Mouse (Mus musculus) left cerebral cortex, adult 9 months (tissue): ENCODE results near the gene Tbx5.

Experiments used
- DNase-seq, 2 experiments: peaks; one replicate each; pipeline ENCODE4 v3.0.0; 2022; ENCODE audit warnings: low spot score in 2 of 2

The Tbx5 gene

GRCm38 (mm10) chr5:119810994-119811690 is 21.3 kb upstream of the Tbx5 start:
- DNase-seq, result no peak

GRCm38 (mm10) chr5:119815247-119815646 is 17.2 kb upstream of the Tbx5 start:
- DNase-seq, result no peak

GRCm38 (mm10) chr5:119820452-119820851 is 12.0 kb upstream of the Tbx5 start:
- DNase-seq, result no peak

- no peak for DNase-seq
Observed at GRCm38 (mm10) chr5:119821506-119821905, 11.0 kb upstream of the Tbx5 start.

- DNase-seq, result no peak
Observed at GRCm38 (mm10) chr5:119827341-119827740, 5.1 kb upstream of the Tbx5 start.

GRCm38 (mm10) chr5:119830611-119831010 is 1.9 kb upstream of the Tbx5 start:
- no peak for DNase-seq

GRCm38 (mm10) chr5:119831201-119831771 is 1.2 kb upstream of the Tbx5 start:
- no peak for DNase-seq

GRCm38 (mm10) chr5:119831791-119832478 is 533 bp upstream of the Tbx5 start:
- DNase-seq, result no peak

- no peak for DNase-seq
Observed at GRCm38 (mm10) chr5:119833223-119834030, 959 bp downstream of the Tbx5 start.

GRCm38 (mm10) chr5:119834031-119834403 is 1.5 kb downstream of the Tbx5 start:
- DNase-seq, result no peak

GRCm38 (mm10) chr5:119835053-119835867 is 2.8 kb downstream of the Tbx5 start:
- DNase-seq, result no peak

- DNase-seq, result no peak
Observed at GRCm38 (mm10) chr5:119835868-119836209, 3.4 kb downstream of the Tbx5 start.

- DNase-seq, result no peak
Observed at GRCm38 (mm10) chr5:119836618-119837305, 4.3 kb downstream of the Tbx5 start.

GRCm38 (mm10) chr5:119837306-119837675 is 4.8 kb downstream of the Tbx5 start:
- no peak for DNase-seq

GRCm38 (mm10) chr5:119837861-119838260 is 5.4 kb downstream of the Tbx5 start:
- DNase-seq, result no peak

- no peak for DNase-seq
Observed at GRCm38 (mm10) chr5:119838441-119838840, 6.0 kb downstream of the Tbx5 start.

GRCm38 (mm10) chr5:119839156-119839555 is 6.7 kb downstream of the Tbx5 start:
- no peak for DNase-seq

- no peak for DNase-seq
Observed at GRCm38 (mm10) chr5:119839616-119840368, 7.3 kb downstream of the Tbx5 start.

- DNase-seq, result no peak
Observed at GRCm38 (mm10) chr5:119840404-119840803, 7.9 kb downstream of the Tbx5 start.
